Mouse (Mus musculus): Measurements from ENCODE around the gene Aoc3.
"Not testable (repeated sequence)": the region's sequence is repeated elsewhere in the genome, so short reads cannot be mapped to it uniquely, and the experiment has no call there.

The Aoc3 gene

DNA sequence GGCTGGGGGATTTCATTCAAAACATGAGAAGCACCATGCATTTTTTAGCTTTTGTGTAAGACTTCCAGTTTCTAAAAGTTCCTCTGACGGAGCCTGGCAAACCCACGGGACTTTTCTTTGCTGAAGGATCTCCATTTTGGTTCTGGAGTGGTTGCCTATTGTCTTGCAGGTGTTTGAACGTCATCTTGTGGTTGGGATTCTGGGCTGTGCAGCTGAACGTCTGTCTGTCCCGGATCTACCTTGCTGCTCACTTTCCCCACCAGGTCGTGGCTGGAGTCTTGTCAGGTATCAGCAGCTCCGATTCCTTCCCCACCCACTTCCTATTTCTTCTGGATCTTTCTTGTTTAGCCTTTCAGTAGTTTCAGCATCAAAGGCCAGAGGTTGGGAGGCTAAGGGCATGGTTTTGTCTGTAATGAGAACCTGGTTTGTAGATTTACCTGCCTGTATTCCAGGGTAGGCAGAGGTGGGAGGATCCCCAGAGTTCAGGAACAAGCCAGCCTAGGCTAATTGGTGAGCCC, 44.1 kb downstream of the Aoc3 start:
- no peak for DNase-seq (ENCODE audit: low spot score)

DNA sequence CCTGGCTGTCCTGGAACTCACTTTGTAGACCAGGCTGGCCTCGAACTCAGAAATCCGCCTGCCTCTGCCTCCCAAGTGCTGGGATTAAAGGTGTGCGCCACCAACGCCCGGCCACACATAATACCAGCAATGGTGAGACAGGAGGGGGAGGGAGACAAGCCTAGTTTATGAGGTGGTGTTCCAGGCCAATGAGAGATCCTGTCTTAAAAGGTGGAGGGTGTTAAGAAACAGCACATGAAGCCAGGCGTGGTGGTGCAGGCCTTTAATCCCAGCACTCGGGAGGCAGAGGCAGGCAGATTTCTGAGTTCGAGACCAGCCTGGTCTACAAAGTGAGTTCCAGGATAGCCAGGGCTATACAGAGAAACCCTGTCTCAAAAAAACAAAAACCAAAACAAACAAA, 47.8 kb downstream of the Aoc3 start:
- not testable (repeated sequence) for DNase-seq (ENCODE audit: low spot score)

DNA sequence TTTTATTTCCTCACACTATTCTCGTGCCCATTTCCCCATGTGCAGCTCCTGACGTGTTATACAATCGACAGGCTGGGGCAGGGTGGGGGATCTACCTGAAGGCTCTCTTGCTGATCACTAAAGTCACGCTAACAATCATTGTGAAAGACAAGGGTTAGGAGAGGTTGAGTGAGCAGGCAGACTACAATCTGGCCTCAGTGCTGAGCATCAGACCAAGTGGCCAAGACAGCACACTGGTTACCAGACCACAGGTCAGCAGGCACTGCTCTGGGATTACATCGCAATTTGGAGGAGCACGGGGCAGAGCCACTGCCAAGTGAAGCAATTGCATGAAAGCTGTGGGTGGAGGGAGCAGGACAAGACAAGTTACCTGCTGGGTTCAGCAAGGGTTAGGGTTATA, 48.5 kb downstream of the Aoc3 start:
- DNase-seq (ENCODE audit: low spot score) = no peak

DNA sequence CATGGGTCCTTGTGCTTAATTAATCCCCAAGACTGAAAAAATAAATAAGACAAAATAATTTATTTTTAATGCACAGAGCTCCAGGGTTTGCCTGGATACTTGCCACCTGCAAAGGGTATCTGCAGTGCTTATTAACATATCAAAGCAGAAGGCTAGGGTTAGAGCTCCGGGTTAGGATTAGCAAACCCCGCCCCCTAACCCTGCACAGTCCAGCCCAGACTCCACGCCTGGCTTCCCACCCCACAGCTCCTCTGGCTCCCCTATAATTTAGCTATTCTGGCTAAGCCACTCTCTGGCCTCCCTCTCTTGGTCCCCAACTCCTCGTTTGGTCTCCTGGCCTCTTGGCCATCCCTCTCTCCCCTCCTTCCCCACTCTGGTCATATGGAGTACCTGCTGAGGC, 51.4 kb downstream of the Aoc3 start:
- DNase-seq (ENCODE audit: low spot score) = no peak
